Mouse (Mus musculus): ENCODE measurements at regions not wholly inside any gene's neighbourhood (a gene's known extent, or its start where the extent isn't known, plus 50 kb on each side); places are given as distances from the start of the nearest gene placed in this dataset.

DNA sequence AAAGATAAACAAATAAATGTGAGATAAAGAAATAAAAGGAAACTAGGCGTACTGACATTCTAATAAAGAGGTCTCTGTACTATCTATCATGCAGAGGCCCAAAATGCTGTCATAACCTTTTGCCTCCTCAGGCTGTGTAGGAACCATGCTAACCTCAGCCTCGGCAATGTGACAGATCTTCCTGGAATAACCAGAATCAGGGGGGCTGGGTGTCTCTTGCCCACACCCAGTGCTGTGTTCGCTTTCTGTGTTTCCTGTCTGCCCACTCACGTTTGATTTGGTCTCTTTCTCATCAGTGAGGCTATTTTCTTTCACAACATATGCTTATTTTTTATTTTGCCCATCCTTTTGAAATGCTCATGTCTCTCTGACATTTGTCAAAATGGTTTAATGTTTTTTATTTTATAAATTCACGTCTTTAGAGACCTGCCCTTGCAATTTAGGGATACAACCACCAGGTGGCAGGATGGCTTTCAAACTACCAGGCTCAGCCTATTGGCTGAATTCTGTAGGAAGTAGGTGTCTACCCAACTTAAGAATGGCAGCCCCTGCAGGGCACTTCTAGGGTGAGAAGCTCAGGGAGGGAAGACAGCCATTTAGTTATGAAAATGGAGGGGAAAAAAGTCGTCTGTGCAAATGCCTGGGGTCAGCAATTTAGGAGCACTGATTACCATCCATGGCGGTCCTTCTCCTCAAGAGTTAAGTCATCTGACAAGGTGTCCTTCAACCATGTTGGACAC lies 550.8 kb downstream of the Rnf144a start:
- Histone ChIP-seq H3K27ac (replicated peaks; ENCODE audit: low read depth, low read length) (no peak overlapping the region), H3K4me3 (ENCODE audit: insufficient read depth, low read depth, low read length) (no peak overlapping the region), H3K4me1 (ENCODE audit: control insufficient read depth, insufficient read depth, insufficient read length, low read length) (no peaks in the 10 kb centered on the region)

DNA sequence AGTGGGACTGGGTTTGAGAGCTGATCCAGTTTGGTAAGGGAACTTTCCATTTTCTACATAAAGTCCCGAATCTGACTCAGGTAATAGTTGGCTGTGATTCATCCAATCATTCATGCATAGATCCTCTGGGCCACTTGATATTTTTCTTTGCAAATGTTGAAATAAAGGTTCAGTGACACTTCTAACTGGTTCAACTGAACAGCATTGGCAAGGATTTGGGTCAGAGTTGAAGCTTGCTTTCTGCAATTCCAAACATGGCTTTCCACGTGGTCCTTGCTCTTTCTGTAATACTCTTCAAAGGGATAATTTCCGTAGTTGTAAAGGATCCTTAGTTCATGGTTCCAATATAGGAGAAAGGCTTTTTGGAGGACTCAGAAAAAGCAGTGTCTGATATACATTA lies 554.0 kb downstream of the Rnf144a start:
- Histone ChIP-seq H3K4me3 (ENCODE audit: insufficient read depth, low read depth, low read length) (no peak overlapping the region), H3K27ac (replicated peaks; ENCODE audit: low read depth, low read length) (no peak overlapping the region), H3K4me1 (ENCODE audit: control insufficient read depth, insufficient read depth, insufficient read length, low read length) (no peaks in the 10 kb centered on the region)

DNA sequence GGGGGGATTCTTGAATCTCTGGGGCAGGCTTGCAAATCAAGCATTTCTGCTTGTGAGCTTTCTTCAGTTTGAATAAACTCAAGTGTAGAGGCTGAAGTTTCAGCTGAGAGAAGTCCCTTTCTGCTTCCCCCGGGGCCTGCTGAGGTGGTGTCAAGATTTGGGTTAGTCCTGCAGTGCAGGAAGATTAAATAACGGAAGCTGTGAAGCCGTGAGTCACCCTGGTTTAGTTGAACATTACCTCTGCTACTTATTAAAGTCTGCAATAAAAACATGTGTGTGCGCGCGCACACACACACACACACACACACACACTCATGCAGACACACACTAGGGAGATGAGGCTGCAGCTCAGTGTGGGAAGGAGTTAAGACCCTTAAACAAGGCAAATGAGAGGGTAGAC lies 556.7 kb downstream of the Rnf144a start:
- no peak overlapping the region for H3K4me3 ChIP-seq (ENCODE audit: insufficient read depth, low read depth, low read length)
- H3K27ac ChIP-seq (replicated peaks; ENCODE audit: low read depth, low read length), result no peak overlapping the region
- no peaks in the 10 kb centered on the region for H3K4me1 ChIP-seq (ENCODE audit: control insufficient read depth, insufficient read depth, insufficient read length, low read length)

DNA sequence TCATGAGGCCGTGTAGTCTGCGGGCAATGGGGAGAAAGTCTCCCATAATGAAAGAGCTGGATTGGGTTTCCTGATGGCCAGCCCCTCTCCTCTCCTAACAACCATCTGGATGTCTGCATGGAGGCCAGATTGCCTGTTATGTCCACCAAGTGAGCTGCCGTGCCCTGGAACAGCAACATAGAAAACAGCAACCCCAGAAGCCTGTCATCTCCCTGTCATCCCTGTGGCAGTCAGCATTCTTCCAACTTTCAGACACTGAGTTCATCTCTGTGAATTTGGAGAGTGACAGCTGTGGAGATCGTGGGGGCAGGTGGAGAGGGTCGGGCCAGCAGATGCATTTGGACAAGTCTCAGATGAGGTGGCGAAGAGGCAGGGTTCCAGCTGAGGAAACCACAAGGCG lies 585.0 kb downstream of the Rnf144a start:
- Histone ChIP-seq H3K27ac (replicated peaks; ENCODE audit: low read depth, low read length) (no peak overlapping the region), H3K4me1 (ENCODE audit: control insufficient read depth, insufficient read depth, insufficient read length, low read length) (no peaks in the 10 kb centered on the region; the same call in 1 of the 2 replicates), H3K4me3 (ENCODE audit: insufficient read depth, low read depth, low read length) (no peak overlapping the region)

DNA sequence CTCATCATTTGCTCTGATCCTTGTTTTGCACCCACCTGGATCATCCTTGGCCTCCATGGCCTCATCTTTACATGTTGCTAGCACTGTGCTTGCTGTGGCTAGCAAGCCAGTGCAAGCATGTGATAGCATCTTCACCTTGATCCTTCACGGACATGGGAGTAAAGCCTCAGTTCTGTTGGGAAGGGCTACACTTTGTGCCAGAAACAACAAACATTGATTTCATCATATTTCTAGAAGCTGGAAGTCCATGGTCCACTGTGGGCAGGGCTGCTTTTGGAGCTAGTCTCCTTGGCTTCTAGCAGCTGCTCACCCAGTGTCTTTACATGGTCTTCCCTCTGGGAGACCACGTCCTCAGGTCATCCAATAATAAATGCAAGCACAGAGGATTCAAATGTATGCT lies 587.1 kb downstream of the Rnf144a start:
- Histone ChIP-seq H3K4me1 (ENCODE audit: control insufficient read depth, insufficient read depth, insufficient read length, low read length) (no peaks in the 10 kb centered on the region; the same call in 1 of the 2 replicates), H3K4me3 (ENCODE audit: insufficient read depth, low read depth, low read length) (no peak overlapping the region), H3K27ac (replicated peaks; ENCODE audit: low read depth, low read length) (no peak overlapping the region)

DNA sequence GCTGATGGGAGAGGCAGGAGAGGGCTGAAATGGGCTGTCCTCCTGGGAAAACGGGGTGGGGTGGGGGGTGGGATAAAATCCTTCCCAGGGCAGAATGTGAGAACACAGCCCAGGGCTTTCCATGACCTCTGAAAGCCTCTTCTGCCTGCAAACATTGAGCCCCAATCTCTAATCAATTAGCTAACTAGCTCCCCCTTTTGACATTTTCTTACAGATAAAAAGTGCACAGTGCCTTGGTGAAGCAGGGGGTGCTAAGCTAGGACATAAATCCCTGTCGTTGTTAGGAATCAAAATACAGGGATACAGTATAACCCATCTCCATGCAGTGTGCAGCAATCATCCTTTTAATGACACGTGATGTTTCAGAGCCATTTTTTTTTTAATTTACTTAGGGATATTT lies 588.1 kb downstream of the Rnf144a start:
- Histone ChIP-seq H3K27ac (replicated peaks; ENCODE audit: low read depth, low read length) (no peak overlapping the region), H3K4me3 (ENCODE audit: insufficient read depth, low read depth, low read length) (no peak overlapping the region), H3K4me1 (ENCODE audit: control insufficient read depth, insufficient read depth, insufficient read length, low read length) (no peaks in the 10 kb centered on the region; the same call in 1 of the 2 replicates)

DNA sequence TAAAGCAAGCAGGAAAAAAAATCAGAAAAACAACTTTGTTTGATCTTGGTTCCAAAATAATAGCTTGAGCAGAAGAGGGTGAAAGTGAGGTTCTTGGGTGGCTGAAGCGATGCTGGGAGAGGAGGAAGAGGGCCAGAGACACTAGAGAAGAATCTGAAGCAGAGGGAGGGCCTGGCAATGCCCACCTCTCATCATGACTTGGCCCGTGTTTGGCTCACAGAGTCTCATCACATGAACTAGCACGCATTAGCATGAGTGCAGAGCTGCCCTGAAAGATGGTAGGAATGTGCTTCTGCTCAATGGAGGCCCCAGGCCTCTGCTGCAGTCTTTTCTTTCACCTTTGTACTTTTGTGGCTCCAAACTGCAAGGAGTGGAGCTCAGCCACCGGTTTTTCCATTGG lies 588.6 kb downstream of the Rnf144a start:
- H3K4me3 ChIP-seq (ENCODE audit: insufficient read depth, low read depth, low read length), result no peak overlapping the region
- no peak overlapping the region for H3K27ac ChIP-seq (replicated peaks; ENCODE audit: low read depth, low read length)
- no peaks in the 10 kb centered on the region; the same call in 1 of the 2 replicates for H3K4me1 ChIP-seq (ENCODE audit: control insufficient read depth, insufficient read depth, insufficient read length, low read length)

DNA sequence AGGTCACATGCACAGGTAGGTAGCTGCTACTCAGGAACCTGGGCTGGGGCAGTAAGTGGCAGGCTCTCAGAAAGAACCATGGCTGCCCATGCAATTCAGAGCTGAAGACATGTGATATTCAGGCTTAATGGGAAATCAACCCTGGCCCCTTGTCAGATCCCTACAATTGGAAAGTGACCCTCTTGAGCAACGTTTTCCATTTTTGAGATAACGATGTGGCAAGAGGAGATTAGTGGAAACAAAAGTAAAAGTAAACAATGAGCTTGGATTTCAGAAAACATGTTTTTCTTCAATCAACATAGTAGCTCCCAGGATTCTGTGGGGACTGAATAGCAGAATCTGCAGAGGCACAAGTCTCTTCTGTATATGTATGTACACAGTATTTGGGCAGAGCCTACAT lies 598.8 kb downstream of the Rnf144a start:
- H3K4me3 ChIP-seq (ENCODE audit: insufficient read depth, low read depth, low read length), result no peak overlapping the region
- H3K4me1 ChIP-seq (ENCODE audit: control insufficient read depth, insufficient read depth, insufficient read length, low read length), result no peaks in the 10 kb centered on the region
- no peak overlapping the region for H3K27ac ChIP-seq (replicated peaks; ENCODE audit: low read depth, low read length)

DNA sequence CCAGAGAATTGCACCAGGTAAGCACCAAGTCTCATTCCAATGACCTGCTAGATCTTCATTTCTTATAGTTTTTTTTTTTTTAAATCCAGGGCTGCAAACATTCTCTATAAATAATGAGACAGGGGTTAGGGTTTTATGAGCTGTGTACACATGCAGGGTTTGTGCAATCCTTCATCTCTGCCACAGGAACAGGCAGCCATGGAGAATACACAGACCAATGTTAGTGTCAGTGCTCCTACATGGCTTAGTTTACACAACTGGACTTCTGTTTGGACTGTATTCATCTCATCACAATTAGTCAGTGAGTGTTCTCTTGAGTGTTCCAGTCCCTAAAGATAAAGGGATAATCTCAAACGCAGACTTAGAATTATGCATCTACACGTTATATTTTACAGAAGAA lies 620.0 kb downstream of the Rnf144a start:
- no peaks in the 10 kb centered on the region for H3K4me1 ChIP-seq (ENCODE audit: control insufficient read depth, insufficient read depth, insufficient read length, low read length)
- H3K4me3 ChIP-seq (ENCODE audit: insufficient read depth, low read depth, low read length), result no peak overlapping the region
- no peak overlapping the region for H3K27ac ChIP-seq (replicated peaks; ENCODE audit: low read depth, low read length)

DNA sequence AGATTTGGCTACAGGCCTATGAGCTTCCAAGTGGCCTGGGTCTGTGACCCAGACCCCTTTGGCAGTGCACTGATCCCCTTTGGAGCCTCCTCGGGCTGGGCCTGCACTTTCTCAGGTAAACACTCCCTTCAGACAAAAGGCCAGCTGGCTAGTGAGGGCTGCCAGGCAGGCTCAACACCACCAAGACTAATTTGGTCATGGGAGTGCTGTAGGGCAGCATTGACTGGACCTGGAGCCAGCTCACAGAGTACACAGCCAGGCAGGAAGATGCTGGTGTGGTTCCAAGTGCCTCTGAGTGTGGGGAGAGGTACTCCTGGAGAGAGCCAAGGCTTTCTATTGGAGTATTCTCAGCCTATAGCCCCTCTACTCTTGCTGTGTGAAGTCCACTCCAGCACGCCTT lies 620.5 kb downstream of the Rnf144a start:
- Histone ChIP-seq H3K4me3 (ENCODE audit: insufficient read depth, low read depth, low read length) (no peak overlapping the region), H3K4me1 (ENCODE audit: control insufficient read depth, insufficient read depth, insufficient read length, low read length) (no peaks in the 10 kb centered on the region), H3K27ac (replicated peaks; ENCODE audit: low read depth, low read length) (no peak overlapping the region)

DNA sequence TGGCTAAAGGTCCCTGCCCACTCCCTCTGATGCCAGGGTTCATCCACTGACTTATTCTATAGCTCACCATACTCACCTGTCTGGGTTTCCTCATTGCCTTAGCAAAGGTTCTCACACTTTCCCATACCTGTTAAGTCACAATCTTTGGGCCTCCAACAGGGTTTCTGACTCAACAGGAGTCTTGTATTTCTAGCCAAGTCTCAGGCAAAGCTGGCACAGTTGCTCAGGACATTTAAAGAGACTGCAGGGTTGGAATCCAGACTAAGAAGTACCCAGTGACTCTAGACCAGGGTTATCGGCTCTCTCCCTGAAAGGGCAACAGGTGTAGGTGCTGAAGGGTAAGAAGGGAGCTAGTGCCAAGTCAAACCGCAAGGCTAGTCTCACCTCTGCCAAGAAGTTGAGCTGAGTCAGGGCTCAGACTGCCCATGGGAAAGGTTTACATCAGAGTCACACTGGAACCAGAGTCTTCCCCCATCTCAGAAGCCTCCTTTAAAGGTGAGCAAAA lies 622.4 kb downstream of the Rnf144a start:
- Histone ChIP-seq H3K4me3 (ENCODE audit: insufficient read depth, low read depth, low read length) (no peak overlapping the region), H3K27ac (replicated peaks; ENCODE audit: low read depth, low read length) (no peak overlapping the region), H3K4me1 (ENCODE audit: control insufficient read depth, insufficient read depth, insufficient read length, low read length) (no peaks in the 10 kb centered on the region)

DNA sequence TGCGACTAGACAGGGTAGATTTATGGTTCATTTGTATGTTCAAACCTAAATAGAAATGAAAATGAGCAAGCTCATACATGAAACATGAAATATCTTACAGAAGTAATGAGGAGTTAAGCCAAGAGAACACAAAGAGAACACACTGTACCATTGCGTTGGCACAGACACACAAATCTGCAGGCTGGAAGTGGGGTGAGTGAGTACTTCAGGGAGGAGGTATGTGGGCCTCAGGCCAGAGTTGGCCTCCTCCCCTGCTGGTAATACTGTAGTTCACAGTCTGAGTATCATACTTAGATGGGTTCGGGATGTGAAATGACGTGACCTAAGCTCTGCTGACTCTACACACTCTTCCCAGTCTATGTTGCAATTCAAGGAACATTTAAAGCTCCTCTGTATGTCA lies 624.1 kb downstream of the Rnf144a start:
- H3K4me1 ChIP-seq (ENCODE audit: control insufficient read depth, insufficient read depth, insufficient read length, low read length), result no peaks in the 10 kb centered on the region
- no peak overlapping the region for H3K27ac ChIP-seq (replicated peaks; ENCODE audit: low read depth, low read length)
- H3K4me3 ChIP-seq (ENCODE audit: insufficient read depth, low read depth, low read length), result no peak overlapping the region

DNA sequence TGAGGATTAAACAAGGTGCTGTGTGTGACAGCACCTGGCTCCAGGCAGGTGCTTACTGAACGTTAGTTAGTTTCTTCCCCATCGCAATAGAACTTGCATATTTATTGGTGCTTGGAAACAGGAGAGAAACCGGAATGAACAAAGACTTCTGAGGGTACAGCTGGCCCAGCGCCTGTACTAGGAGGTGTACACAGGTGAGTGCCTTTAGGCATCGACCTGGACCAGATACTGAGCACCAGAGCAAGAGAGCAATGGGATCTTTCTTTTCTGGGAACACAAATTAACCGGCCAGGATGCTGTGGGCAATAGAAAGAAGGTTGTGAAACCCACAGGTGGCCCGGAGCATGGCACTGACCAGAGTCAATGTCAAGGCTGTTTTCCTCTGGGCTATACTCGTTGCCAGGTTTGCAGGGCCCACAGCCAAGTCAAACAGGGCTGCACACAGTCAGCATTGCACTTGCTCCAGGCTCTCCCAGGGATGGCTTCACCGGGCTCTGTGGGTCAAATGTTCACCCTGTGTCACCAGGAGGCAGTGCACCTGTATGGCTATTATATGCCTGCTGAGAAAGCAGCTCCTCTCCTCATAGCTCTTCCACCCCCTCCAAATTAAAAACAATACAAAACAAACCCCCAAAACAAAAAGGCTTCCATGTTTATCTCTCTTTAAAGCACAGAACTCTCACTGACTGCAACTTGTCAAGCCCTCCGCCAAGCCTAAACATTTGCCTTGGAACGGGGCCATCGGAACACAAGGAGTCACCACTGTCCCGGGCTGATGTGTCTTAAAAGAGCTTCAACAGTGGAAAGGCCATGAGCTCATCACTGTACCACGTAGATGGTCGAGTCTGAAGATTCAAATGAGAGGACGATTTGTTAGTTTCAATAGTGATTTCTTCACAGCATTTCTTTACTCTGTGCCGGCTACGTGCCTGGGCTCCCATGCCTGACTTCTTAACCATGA lies 629.1 kb downstream of the Rnf144a start:
- Histone ChIP-seq H3K4me3 (ENCODE audit: insufficient read depth, low read depth, low read length) (no peak overlapping the region), H3K27ac (replicated peaks; ENCODE audit: low read depth, low read length) (no peak overlapping the region), H3K4me1 (ENCODE audit: control insufficient read depth, insufficient read depth, insufficient read length, low read length) (no peaks in the 10 kb centered on the region)

DNA sequence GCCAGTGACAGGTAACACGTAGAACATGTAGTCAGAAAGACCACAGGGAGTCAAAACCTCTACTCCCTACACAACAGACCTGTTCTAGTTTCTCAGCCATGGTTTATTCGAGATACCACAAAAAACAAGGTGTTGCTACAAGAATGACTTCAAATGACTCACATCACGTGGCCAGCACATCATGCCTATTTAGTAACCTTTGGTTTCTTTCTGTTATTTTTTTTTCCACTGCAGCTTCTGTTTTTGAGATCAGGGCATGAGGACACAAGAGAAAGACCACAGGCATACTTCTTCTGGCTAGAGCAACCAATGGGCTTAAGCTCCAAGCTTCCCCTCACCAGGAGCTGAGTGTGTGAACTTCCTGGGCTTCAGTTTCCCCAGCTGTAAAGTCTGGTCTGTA lies 630.7 kb downstream of the Rnf144a start:
- Histone ChIP-seq H3K27ac (replicated peaks; ENCODE audit: low read depth, low read length) (no peak overlapping the region), H3K4me3 (ENCODE audit: insufficient read depth, low read depth, low read length) (no peak overlapping the region), H3K4me1 (ENCODE audit: control insufficient read depth, insufficient read depth, insufficient read length, low read length) (no peaks in the 10 kb centered on the region)

DNA sequence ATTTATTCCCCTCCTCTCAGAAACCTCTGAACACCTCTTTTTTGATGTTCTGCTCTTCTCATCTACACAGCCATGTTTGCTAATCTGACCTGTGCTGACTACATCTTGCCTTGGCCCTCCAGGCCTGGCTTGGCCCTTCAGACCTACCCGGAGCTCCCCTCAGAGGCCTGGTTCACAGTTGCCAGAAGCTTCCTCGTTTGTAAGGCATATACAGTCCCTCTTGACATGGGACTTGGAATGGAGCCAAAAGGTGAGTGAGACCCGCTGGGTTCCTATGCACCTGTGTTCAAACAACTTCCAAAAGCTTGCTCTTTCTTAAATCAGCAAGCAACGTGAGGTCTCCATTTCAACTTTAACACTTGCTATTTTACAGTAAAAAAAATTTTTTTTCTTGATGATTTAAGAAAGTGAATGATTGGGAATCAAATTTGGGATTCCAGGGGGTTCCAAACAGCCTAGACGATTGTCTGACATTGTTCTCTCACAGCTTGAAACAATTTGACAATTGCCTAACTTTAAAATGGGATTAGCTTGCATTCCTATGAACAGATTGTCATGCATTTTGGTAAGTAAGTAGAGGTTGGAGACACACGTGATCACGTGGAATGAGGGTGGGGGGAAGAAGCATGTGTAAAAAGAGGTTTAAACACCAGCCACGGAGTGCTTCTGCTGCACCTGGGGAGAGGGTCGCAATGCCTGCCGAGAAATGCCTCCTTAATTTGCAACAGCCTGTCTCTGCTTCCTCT lies 631.9 kb downstream of the Rnf144a start:
- Histone ChIP-seq H3K27ac (replicated peaks; ENCODE audit: low read depth, low read length) (no peak overlapping the region), H3K4me3 (ENCODE audit: insufficient read depth, low read depth, low read length) (no peak overlapping the region), H3K4me1 (ENCODE audit: control insufficient read depth, insufficient read depth, insufficient read length, low read length) (no peaks in the 10 kb centered on the region)
